In the genomic region with DNA sequence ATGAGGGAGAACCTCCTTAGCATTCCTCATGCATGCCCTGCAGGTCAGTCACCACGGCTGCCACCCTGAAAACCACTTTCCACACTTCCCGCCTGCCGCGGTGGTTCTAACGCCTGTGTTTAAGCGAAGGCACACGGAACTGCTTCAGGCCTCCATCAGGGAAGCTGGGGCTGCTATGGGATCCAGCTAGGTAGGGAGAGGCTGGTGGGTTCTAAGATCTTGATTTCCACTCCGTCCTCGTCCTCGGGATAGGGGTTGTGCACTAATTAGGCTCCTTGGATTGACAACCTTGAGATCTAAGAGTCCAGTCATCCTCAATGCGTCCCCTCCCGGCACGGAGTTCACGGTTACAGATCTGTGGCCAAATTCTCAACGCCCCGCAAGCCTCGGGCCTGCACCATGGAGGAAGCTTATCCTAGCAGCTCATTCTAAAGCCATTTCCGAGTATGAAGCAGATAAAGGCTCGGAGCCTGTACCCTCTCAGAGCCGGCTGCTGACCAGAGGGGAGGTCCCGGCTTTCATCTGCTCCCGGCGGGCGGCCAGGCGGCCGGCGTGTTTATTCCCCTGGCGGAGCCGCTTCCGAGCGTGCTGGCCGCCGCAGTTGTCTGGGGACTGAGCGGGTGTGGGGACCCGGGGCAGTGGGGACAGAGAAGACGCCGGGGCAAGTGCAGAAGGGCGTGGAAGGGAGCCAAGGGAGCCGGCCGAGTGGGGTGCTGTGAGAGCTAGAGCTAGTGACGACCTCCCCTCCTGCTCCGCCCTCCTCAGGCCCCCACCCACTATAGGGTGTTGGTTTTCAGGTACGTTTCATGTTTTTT, we compare ENCODE assay signal across 8 mouse cellular contexts. TPM values are rescaled to one million over a fixed set of nuclear protein-coding genes. Genes with fewer than 3 reads are reported as not detected.
A peak's percentile ranks its signal among the peaks of the same experiment; 100 is the strongest.
DNase-seq lines count a peak whose midpoint lies in the region; ATAC-seq and TF ChIP-seq lines count a peak whose summit lies in the region.

No protein-coding gene starts in this region.

- no peak overlapping the region for H3K27ac ChIP-seq in embryonic facial prominence, embryonic 12.5 days
- no peak overlapping the region for H3K27ac ChIP-seq in hindbrain, embryonic 13.5 days
- H3K27ac ChIP-seq in lung, postnatal 0 days (ENCODE audit: low read length), result peak overlapping the region; percentile 75
- no peak overlapping the region for H3K27ac ChIP-seq in stomach, postnatal 0 days (replicated peaks)

- peak overlapping the region; percentile 60 for H3K4me2 ChIP-seq in embryonic facial prominence, embryonic 12.5 days (replicated peaks)
- peak overlapping the region; percentile 47 for H3K4me2 ChIP-seq in hindbrain, embryonic 13.5 days
- peak overlapping the region; percentile 46 for H3K4me2 ChIP-seq in lung, postnatal 0 days (replicated peaks; ENCODE audit: low read depth, low read length)
- peak overlapping the region; percentile 56 for H3K4me2 ChIP-seq in stomach, postnatal 0 days (replicated peaks; ENCODE audit: low read depth)

- TF ChIP-seq CTCF in lung, postnatal 0 days (IDR thresholded peaks at IDR 0.05), result no peak
- TF ChIP-seq CTCF in stomach, postnatal 0 days (IDR thresholded peaks at IDR 0.05; ENCODE audit: low read depth), result no peak

- peaks cover 19% of the 10 kb centered on the region for H3K4me1 ChIP-seq in embryonic facial prominence, embryonic 12.5 days
- H3K4me1 ChIP-seq in hindbrain, embryonic 13.5 days (replicated peaks), result peaks cover 17% of the 10 kb centered on the region
- 0 out of 2 replicates have a peak, but pooled peaks cover 3% of the 10 kb centered on the region for H3K4me1 ChIP-seq in lung, postnatal 0 days (ENCODE audit: insufficient read depth, low read depth, low read length)
- H3K4me1 ChIP-seq in stomach, postnatal 0 days (replicated peaks; ENCODE audit: control insufficient read depth, insufficient read depth), result peaks cover 4% of the 10 kb centered on the region; the same call in 1 of the 2 replicates

- DNase-seq in heart, adult 11 months, result peak; percentile 93
- no peak for DNase-seq in heart, adult 8-10 months (ENCODE audit: low spot score)
- DNase-seq in lung, postnatal 0 days (ENCODE audit: low spot score), result peak; percentile 65
- DNase-seq in stomach, postnatal 0 days (ENCODE audit: low spot score), result peak; percentile 41
- DNase-seq in cerebellum, adult 18-20 months, result no peak
- no peak for DNase-seq in cerebellum, adult 11-12 months

- H3K27me3 ChIP-seq in embryonic facial prominence, embryonic 12.5 days, result peaks cover 94% of the 10 kb centered on the region
- peaks cover 98% of the 10 kb centered on the region for H3K27me3 ChIP-seq in hindbrain, embryonic 13.5 days
- H3K27me3 ChIP-seq in lung, postnatal 0 days (replicated peaks; ENCODE audit: insufficient read depth, low read length), result peaks cover 19% of the 10 kb centered on the region; the same call in 1 of the 2 replicates
- peaks cover 30% of the 10 kb centered on the region for H3K27me3 ChIP-seq in stomach, postnatal 0 days (ENCODE audit: control insufficient read depth, insufficient read depth, low read length)

- peak overlapping the region; percentile 45; the same call in 1 of the 2 replicates for H3K9ac ChIP-seq in embryonic facial prominence, embryonic 12.5 days
- peak overlapping the region; percentile 46; the same call in 1 of the 2 replicates for H3K9ac ChIP-seq in hindbrain, embryonic 13.5 days
- H3K9ac ChIP-seq in lung, postnatal 0 days (replicated peaks; ENCODE audit: low read depth), result peak overlapping the region; percentile 13; the same call in 1 of the 2 replicates
- peak overlapping the region; percentile 41; the same call in 1 of the 2 replicates for H3K9ac ChIP-seq in stomach, postnatal 0 days (ENCODE audit: low read length)

- peak overlapping the region; percentile 25 for H3K4me3 ChIP-seq in embryonic facial prominence, embryonic 12.5 days
- peak overlapping the region; percentile 22 for H3K4me3 ChIP-seq in hindbrain, embryonic 13.5 days
- peak overlapping the region; percentile 20; the same call in 1 of the 2 replicates for H3K4me3 ChIP-seq in lung, postnatal 0 days (ENCODE audit: low read depth, low read length)
- H3K4me3 ChIP-seq in stomach, postnatal 0 days (ENCODE audit: low read depth, low read length), result peak overlapping the region; percentile 29

- no peaks in the 10 kb centered on the region for H3K9me3 ChIP-seq in embryonic facial prominence, embryonic 12.5 days
- no peaks in the 10 kb centered on the region for H3K9me3 ChIP-seq in hindbrain, embryonic 13.5 days
- H3K9me3 ChIP-seq in lung, postnatal 0 days (ENCODE audit: low read length), result no peaks in the 10 kb centered on the region
- H3K9me3 ChIP-seq in stomach, postnatal 0 days (ENCODE audit: control insufficient read depth, low read length), result no peaks in the 10 kb centered on the region

- no peak for TF ChIP-seq EP300 in lung, postnatal 0 days (IDR thresholded peaks at IDR 0.05)
- no peak for TF ChIP-seq EP300 in stomach, postnatal 0 days (optimal IDR thresholded peaks at IDR 0.05)

- no peaks in the 10 kb centered on the region for H3K36me3 ChIP-seq in embryonic facial prominence, embryonic 12.5 days
- H3K36me3 ChIP-seq in hindbrain, embryonic 13.5 days, result no peaks in the 10 kb centered on the region
- no peaks in the 10 kb centered on the region for H3K36me3 ChIP-seq in lung, postnatal 0 days (ENCODE audit: insufficient read depth, low read length)
- no peaks in the 10 kb centered on the region for H3K36me3 ChIP-seq in stomach, postnatal 0 days (ENCODE audit: control insufficient read depth, insufficient read depth, low read length)

- 2% methylated on average over 43 of the region's 43 CpGs for WGBS in embryonic facial prominence, embryonic 12.5 days
- WGBS in hindbrain, embryonic 13.5 days, result 1% methylated on average over 43 of the region's 43 CpGs
- 3% methylated on average over 43 of the region's 43 CpGs for WGBS in lung, postnatal 0 days
- WGBS in stomach, postnatal 0 days, result 6% methylated on average over 42 of the region's 43 CpGs

- no peak for ATAC-seq in embryonic facial prominence, embryonic 12.5 days (ENCODE audit: insufficient number of reproducible peaks, insufficient read depth, low FRiP score, low TSS enrichment)
- no peak for ATAC-seq in hindbrain, embryonic 13.5 days (ENCODE audit: low FRiP score)
- ATAC-seq in lung, postnatal 0 days, result peak; percentile 43
- ATAC-seq in stomach, postnatal 0 days (ENCODE audit: low FRiP score, low TSS enrichment), result no peak

RNA-seq across cellular contexts. Expression of a gene that starts 8.7 kb away (rescaled TPM):
- not detected for total RNA-seq in heart, adult 8-10 months (2022)
- polyA plus RNA-seq in embryonic facial prominence, embryonic 12.5 days (2016; fragmentation: Nextera tagmentation; extraction: Ambion mirVana), result 2.2 and 2.4 TPM in 2 replicates
- 0.34 TPM in 2 replicates for polyA plus RNA-seq in hindbrain, embryonic 13.5 days (2015; fragmentation: Nextera tagmentation; extraction: Ambion mirVana)
- 46.2 and 48.5 TPM in 2 replicates for polyA plus RNA-seq in lung, postnatal 0 days (2015; fragmentation: Nextera tagmentation; extraction: Ambion mirVana)
- 0.04 and 0.05 TPM in 2 replicates for polyA plus RNA-seq in stomach, postnatal 0 days (2015; fragmentation: Nextera tagmentation; extraction: Ambion mirVana)

RNA-seq across cellular contexts. Expression of a gene that starts 44.8 kb away (rescaled TPM):
- not detected for total RNA-seq in heart, adult 8-10 months (2022)
- polyA plus RNA-seq in embryonic facial prominence, embryonic 12.5 days (2016; fragmentation: Nextera tagmentation; extraction: Ambion mirVana), result 0.43 TPM in 1 of 2 replicates, not detected in the other
- not detected in 2 replicates for polyA plus RNA-seq in hindbrain, embryonic 13.5 days (2015; fragmentation: Nextera tagmentation; extraction: Ambion mirVana)
- polyA plus RNA-seq in lung, postnatal 0 days (2015; fragmentation: Nextera tagmentation; extraction: Ambion mirVana), result not detected in 2 replicates
- polyA plus RNA-seq in stomach, postnatal 0 days (2015; fragmentation: Nextera tagmentation; extraction: Ambion mirVana), result 0.18 TPM in 1 of 2 replicates, not detected in the other

Comparison
In these comparisons a context has a peak if more than half of its experiments do, and no peak if none do; other contexts are left out.
1. DNase-seq: peak in heart, adult 11 months (single experiment), lung, postnatal 0 days (single experiment) and stomach, postnatal 0 days (single experiment); none in heart, adult 8-10 months (single experiment), cerebellum, adult 18-20 months (0 of 2) and cerebellum, adult 11-12 months (single experiment).
2. RNA of a gene that starts 8.7 kb away (polyA plus RNA-seq): 46.2 to 48.5 TPM in lung, postnatal 0 days; 2.2 to 2.4 TPM in embryonic facial prominence, embryonic 12.5 days, 0.34 TPM in hindbrain, embryonic 13.5 days and 0.04 to 0.05 TPM in stomach, postnatal 0 days; every median in the first group is over 10 times any median in the second.
3. Peak in every context shown above with its lines, with median percentiles within 50 percentile points of each other: H3K4me2 ChIP-seq, H3K4me3 ChIP-seq and H3K9ac ChIP-seq.